Mouse (Mus musculus) forebrain, embryonic 12.5 days (tissue): Measurements from ENCODE around the gene Soga1. TPM values are rescaled to one million over a fixed set of nuclear protein-coding genes. Genes with fewer than 3 reads are reported as not detected.

Experiments used
- polyA plus RNA-seq: library from polyadenylated mRNA; unstranded; fragments of >200 nt; fragmentation: Nextera tagmentation; extraction: Ambion mirVana; gene quantifications from 2 replicates; pipeline ENCODE4 v1.2.1, GENCODE M21; 2016

Gene Soga1
- polyA plus RNA-seq, 1 experiment from 2014 or later, result 7.4 TPM

Other genes starting within 250 kb of the Soga1 start
- 88.3 and 89.3 TPM in 2 replicates for gene Tgif2, start 239.2 kb downstream of the Soga1 start, polyA plus RNA-seq
- gene 4930518I15Rik, start 221.3 kb downstream of the Soga1 start, polyA plus RNA-seq, result 8.6 and 11.8 TPM in 2 replicates
- gene Rab5if, start 216.1 kb downstream of the Soga1 start, polyA plus RNA-seq, result 170 and 173 TPM in 2 replicates
- 0.17 and 0.23 TPM in 2 replicates for gene Sla2, start 192.1 kb downstream of the Soga1 start, polyA plus RNA-seq
- 50.5 and 54.0 TPM in 2 replicates for gene Ndrg3, start 87.2 kb downstream of the Soga1 start, polyA plus RNA-seq
- gene Dsn1, start 72.1 kb downstream of the Soga1 start, polyA plus RNA-seq, result 53.4 and 53.7 TPM in 2 replicates
- gene Tldc2, start 7.8 kb upstream of the Soga1 start, polyA plus RNA-seq, result not detected in 2 replicates
- 20.7 and 22.6 TPM in 2 replicates for gene Samhd1, start 56.0 kb upstream of the Soga1 start, polyA plus RNA-seq
- gene Rbl1, start 125.3 kb upstream of the Soga1 start, polyA plus RNA-seq, result 35.6 and 36.2 TPM in 2 replicates
- 217 and 221 TPM in 2 replicates for gene Rpn2, start 199.8 kb upstream of the Soga1 start, polyA plus RNA-seq
- 0.67 and 0.88 TPM in 2 replicates for gene Mroh8, start 200.3 kb upstream of the Soga1 start, polyA plus RNA-seq